Comparison of ENCODE assay signal across 11 mouse cellular contexts in the genomic region with DNA sequence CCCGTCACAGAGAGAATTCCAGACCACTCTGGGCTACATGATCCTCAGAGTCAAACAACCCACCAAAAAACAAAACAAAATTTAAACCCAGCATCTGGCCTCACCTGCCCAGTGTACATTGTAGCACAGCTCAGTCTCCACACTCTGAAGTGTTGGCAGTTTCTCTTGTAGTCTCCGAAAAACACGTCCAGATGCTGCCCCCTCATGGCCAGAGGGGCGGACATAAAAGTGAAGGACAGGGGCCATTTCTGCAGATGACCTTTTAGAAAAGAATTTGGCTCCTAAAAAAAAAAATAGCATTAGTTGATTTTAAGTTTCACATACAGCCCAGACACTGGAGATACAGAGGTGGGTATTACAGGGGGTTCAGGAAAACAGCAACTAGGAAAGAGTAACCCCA. TPM values are rescaled to one million over a fixed set of nuclear protein-coding genes. Genes with fewer than 3 reads are reported as not detected.
DNase-seq lines count a peak whose midpoint lies in the region; ATAC-seq lines count a peak whose summit lies in the region.
"Had no signal": no experiment of that assay in that cellular context is flagged by ENCODE, and none has a peak within 500 bp of the region (broad histone marks: within the 10 kb centered on the region; RNA-seq: fewer than 3 reads in every experiment).

No protein-coding gene starts in this region.

- no peak overlapping the region for H3K4me3 ChIP-seq in kidney, embryonic 15.5 days (replicated peaks)
- H3K4me3 ChIP-seq: forebrain, embryonic 12.5 days; lung, embryonic 15.5 days had no signal

- H3K9me3 ChIP-seq in kidney, embryonic 15.5 days (replicated peaks) = no peaks in the 10 kb centered on the region
- H3K9me3 ChIP-seq: forebrain, embryonic 12.5 days; lung, embryonic 15.5 days had no signal

- H3K9ac ChIP-seq in kidney, embryonic 15.5 days = no peak overlapping the region
- H3K9ac ChIP-seq: forebrain, embryonic 12.5 days; lung, embryonic 15.5 days had no signal

- no peak overlapping the region for H3K27ac ChIP-seq in kidney, embryonic 15.5 days
- H3K27ac ChIP-seq: forebrain, embryonic 12.5 days; lung, embryonic 15.5 days had no signal

- WGBS in kidney, embryonic 15.5 days = 56% methylated on average over 4 of the region's 4 CpGs

- peak; percentile 41 to 56 for DNase-seq in cerebellum, postnatal 10 days
- peak; percentile 28 for DNase-seq in kidney, postnatal 14 days
- DNase-seq in MN1 (ENCODE audit: low spot score) = peak; percentile 39
- DNase-seq in heart, postnatal 4 days = peak; percentile 51
- DNase-seq in right cerebral cortex, adult 2 months (ENCODE audit: low spot score in 2 of 2) = no peak

- peaks cover 51% of the 10 kb centered on the region for H3K36me3 ChIP-seq in kidney, embryonic 15.5 days

- H3K27me3 ChIP-seq in kidney, embryonic 15.5 days = no peaks in the 10 kb centered on the region
- H3K27me3 ChIP-seq: forebrain, embryonic 12.5 days; lung, embryonic 15.5 days; Patski had no signal

- no peak overlapping the region for H3K4me2 ChIP-seq in kidney, embryonic 15.5 days
- H3K4me2 ChIP-seq: forebrain, embryonic 12.5 days; lung, embryonic 15.5 days had no signal

- no peak for ATAC-seq in cerebellum, adult (ENCODE audit: insufficient number of reproducible peaks, low FRiP score, low TSS enrichment)
- ATAC-seq in kidney, embryonic 15.5 days (replicated peaks; ENCODE audit: low FRiP score) = no peak
- ATAC-seq in frontal cortex, adult (ENCODE audit: low TSS enrichment) = no peak
- ATAC-seq: Patski had no signal

- H3K4me1 ChIP-seq in kidney, embryonic 15.5 days = peaks cover 9% of the 10 kb centered on the region

RNA-seq across cellular contexts. Expression of a gene that starts 4.7 kb away (rescaled TPM):
- 43.9 and 45.9 TPM in 2 replicates for polyA plus RNA-seq in kidney, embryonic 15.5 days (2015; fragmentation: Nextera tagmentation; extraction: Ambion mirVana)
- total RNA-seq in heart, postnatal 4 days (2021) = 10 to 100 TPM; 14.3 to 14.5 TPM

RNA-seq across cellular contexts. Expression of a gene that starts 12.1 kb away (rescaled TPM):
- 50.6 and 72.7 TPM in 2 replicates for polyA plus RNA-seq in kidney, embryonic 15.5 days (2015; fragmentation: Nextera tagmentation; extraction: Ambion mirVana)
- 10 to 100 TPM; 36.8 to 37.7 TPM for total RNA-seq in heart, postnatal 4 days (2021)

RNA-seq across cellular contexts. Expression of a gene that starts 28.6 kb away (rescaled TPM):
- 63.4 and 67.7 TPM in 2 replicates for polyA plus RNA-seq in kidney, embryonic 15.5 days (2015; fragmentation: Nextera tagmentation; extraction: Ambion mirVana)
- 10 to 100 TPM; 41.0 to 44.7 TPM for total RNA-seq in heart, postnatal 4 days (2021)

RNA-seq across cellular contexts. Expression of a gene that starts 35.7 kb away (rescaled TPM):
- 4.8 and 5.0 TPM in 2 replicates for polyA plus RNA-seq in kidney, embryonic 15.5 days (2015; fragmentation: Nextera tagmentation; extraction: Ambion mirVana)
- 1 to 10 TPM in 1 of 2 experiments, under 1 TPM in 1; 0.91 to 1.4 TPM for total RNA-seq in heart, postnatal 4 days (2021)

RNA-seq across cellular contexts. Expression of a gene that starts 41.9 kb away (rescaled TPM):
- polyA plus RNA-seq in kidney, embryonic 15.5 days (2015; fragmentation: Nextera tagmentation; extraction: Ambion mirVana) = 164 and 175 TPM in 2 replicates
- total RNA-seq in heart, postnatal 4 days (2021) = 10 to 100 TPM; 38.0 to 43.3 TPM

Comparison
In these comparisons a context has a peak if more than half of its experiments do, and no peak if none do; other contexts are left out.
1. DNase-seq: peak in cerebellum, postnatal 10 days (2 of 2), kidney, postnatal 14 days (single experiment), MN1 (single experiment) and heart, postnatal 4 days (single experiment); none in right cerebral cortex, adult 2 months (0 of 2).